Mouse (Mus musculus) erythroid progenitor cell, adult 5-6 weeks (primary cell): Measurements from ENCODE around the gene Olfr887. TPM values are rescaled to one million over a fixed set of nuclear protein-coding genes. Genes with fewer than 3 reads are reported as not detected.

ENCODE experiments used
- ATAC-seq: replicated peaks from 2 replicates; pipeline ENCODE4 v1.8.0; 2016; ENCODE audit warnings: moderate number of reproducible peaks, mild to moderate bottlenecking, moderate TSS enrichment, inconsistent platforms; ENCODE audit not compliant: poor library complexity, low FRiP score, severe bottlenecking
- total RNA-seq, 2 experiments: library from RNA; stranded (forward) in 1 of 2; stranded (reverse) in 1 of 2; fragments of 150-400 nt in 1 of 2; fragments of 186-747, 209-891 nt in 1 of 2; gene quantifications; 2 replicates each; pipeline versions ENCODE4 v1.2.3 to v1.2.4; 2015 to 2017; ENCODE audit warnings: low replicate concordance in 2 of 2

Olfr887 gene
- total RNA-seq (2015; ENCODE audit: low replicate concordance) = not detected in 2 replicates
- not detected in 2 replicates for total RNA-seq (2017; ENCODE audit: low replicate concordance)

DNA sequence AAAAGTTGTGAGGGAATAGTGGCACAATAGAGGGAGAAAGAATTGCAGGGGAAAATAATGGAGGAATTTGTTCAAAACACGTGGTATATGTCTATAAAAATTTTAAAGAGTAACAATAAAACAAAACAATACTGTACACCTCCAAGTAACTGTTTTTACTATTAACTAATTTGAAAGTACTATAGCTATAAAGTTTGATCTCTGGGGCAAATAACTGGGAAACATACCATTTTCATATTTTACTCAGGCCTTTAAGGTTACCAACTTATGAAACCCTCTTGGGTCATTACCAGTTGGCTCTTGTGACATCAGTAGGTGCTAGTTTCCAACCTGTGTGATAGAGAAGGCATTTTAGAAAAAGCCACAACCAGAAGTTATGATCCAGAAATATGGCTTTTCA lies at the start of gene Olfr887:
Gene Olfr887 (plus strand): TSS at position 301 of the 400 bp plus-strand sequence.
- ATAC-seq = no peak

DNA sequence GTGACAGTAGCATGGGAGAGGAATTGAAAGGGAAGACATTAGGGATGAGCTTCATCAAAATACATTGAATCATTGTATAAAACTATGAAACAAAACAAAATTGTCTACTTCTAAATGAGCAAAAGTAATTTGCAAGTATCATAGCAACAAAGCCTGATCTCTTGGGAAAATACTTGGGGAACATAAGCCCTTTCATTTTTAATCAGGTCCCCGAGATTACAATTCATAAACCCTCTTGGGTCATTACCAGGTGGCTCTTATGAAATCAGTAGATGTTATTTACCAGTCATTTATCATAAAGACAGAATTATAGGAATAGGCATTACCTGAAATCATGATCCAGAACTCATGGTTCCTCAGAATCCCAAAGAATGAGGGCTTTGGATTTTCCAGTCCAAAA lies 37.6 kb upstream of the Olfr887 start, which contains the start of gene Olfr884:
Gene Olfr884 (plus strand): TSS at position 301 of the 400 bp plus-strand sequence.
- no peak for ATAC-seq

DNA sequence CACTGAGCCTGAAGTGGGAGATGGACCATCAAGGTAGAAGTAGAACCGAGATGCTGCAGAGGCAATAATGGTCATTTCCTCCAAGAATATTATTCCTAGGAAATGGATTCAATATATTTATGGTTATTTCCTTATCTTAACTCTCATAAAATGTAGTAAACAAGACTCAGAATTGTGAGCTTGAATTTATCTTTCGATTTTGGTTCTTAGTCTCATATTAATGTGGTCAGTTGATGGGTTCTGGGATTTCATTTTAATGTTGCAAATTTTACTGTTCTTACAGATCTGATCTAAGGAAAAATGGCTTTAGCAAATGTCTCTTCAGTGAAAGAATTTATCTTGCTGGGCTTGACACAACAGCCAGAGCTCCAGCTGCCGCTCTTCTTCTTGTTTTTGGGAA lies 22.9 kb upstream of the Olfr887 start, which contains the start of gene Olfr885:
Gene Olfr885 (plus strand): TSS at position 301 of the 400 bp plus-strand sequence.
- ATAC-seq = no peak

DNA sequence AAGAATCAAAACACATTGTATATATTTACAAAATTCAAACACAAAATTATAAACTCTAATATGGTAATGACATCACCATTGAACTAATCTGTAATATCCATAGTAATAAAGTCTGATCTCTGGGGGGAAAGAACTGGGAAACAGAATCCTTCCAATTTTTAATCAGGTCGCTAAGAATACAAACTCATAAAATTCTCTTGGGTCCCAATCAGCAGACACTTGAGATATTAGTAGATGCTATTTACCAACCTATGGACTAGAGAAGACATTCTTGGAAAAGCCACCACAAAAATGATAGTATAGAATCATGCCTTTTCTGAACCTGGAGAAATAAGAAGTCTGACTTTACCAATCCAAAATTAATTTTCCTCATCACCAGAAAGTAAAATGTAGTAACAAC lies 24.0 kb downstream of the Olfr887 start, which contains the start of gene Olfr888:
Gene Olfr888 (plus strand): TSS at position 301 of the 400 bp plus-strand sequence.
- no peak for ATAC-seq

DNA sequence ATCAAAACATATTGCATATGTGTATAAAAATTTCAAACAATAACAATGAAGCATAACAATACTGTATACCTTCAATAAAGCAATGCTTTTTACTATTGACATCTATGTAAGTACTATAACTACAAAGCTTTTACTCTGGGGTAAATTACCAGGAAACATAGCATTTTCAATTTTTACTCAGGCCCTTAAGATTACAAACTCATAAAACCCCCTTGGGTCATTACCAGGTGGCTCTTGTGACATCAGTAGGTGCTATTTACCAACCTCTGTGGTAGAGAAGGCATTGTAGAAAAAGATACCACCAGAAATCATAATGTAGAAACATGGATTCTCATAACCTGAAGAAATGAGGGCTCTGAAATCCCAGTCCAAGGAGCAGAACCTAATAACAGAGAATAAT lies 31.0 kb downstream of the Olfr887 start, which contains the start of gene Olfr889:
Gene Olfr889 (plus strand): TSS at position 301 of the 400 bp plus-strand sequence.
- ATAC-seq = no peak

Other genes with a start within 250 kb of the Olfr887 start
- not detected in 2 replicates for gene Olfr877, start 229.8 kb upstream of the Olfr887 start, total RNA-seq (2015; ENCODE audit: low replicate concordance)
- not detected in 2 replicates for gene Olfr877, start 229.8 kb upstream of the Olfr887 start, total RNA-seq (2017; ENCODE audit: low replicate concordance)
- gene Olfr145, start 187.3 kb upstream of the Olfr887 start, total RNA-seq (2015; ENCODE audit: low replicate concordance) = not detected in 2 replicates
- gene Olfr145, start 187.3 kb upstream of the Olfr887 start, total RNA-seq (2017; ENCODE audit: low replicate concordance) = not detected in 2 replicates
- gene Olfr878, start 166.2 kb upstream of the Olfr887 start, total RNA-seq (2015; ENCODE audit: low replicate concordance) = not detected in 2 replicates
- gene Olfr878, start 166.2 kb upstream of the Olfr887 start, total RNA-seq (2017; ENCODE audit: low replicate concordance) = not detected in 2 replicates
- gene Olfr881, start 92.2 kb upstream of the Olfr887 start, total RNA-seq (2015; ENCODE audit: low replicate concordance) = not detected in 2 replicates
- not detected in 2 replicates for gene Olfr881, start 92.2 kb upstream of the Olfr887 start, total RNA-seq (2017; ENCODE audit: low replicate concordance)
- gene Olfr883, start 58.3 kb upstream of the Olfr887 start, total RNA-seq (2015; ENCODE audit: low replicate concordance) = not detected in 2 replicates
- gene Olfr883, start 58.3 kb upstream of the Olfr887 start, total RNA-seq (2017; ENCODE audit: low replicate concordance) = not detected in 2 replicates
- not detected in 2 replicates for gene Olfr884, start 37.5 kb upstream of the Olfr887 start, total RNA-seq (2015; ENCODE audit: low replicate concordance)
- not detected in 2 replicates for gene Olfr884, start 37.5 kb upstream of the Olfr887 start, total RNA-seq (2017; ENCODE audit: low replicate concordance)
- not detected in 2 replicates for gene Olfr885, start 22.8 kb upstream of the Olfr887 start, total RNA-seq (2015; ENCODE audit: low replicate concordance)
- gene Olfr885, start 22.8 kb upstream of the Olfr887 start, total RNA-seq (2017; ENCODE audit: low replicate concordance) = not detected in 2 replicates
- not detected in 2 replicates for gene Olfr888, start 24.1 kb downstream of the Olfr887 start, total RNA-seq (2015; ENCODE audit: low replicate concordance)
- gene Olfr888, start 24.1 kb downstream of the Olfr887 start, total RNA-seq (2017; ENCODE audit: low replicate concordance) = not detected in 2 replicates
- gene Olfr889, start 31.1 kb downstream of the Olfr887 start, total RNA-seq (2015; ENCODE audit: low replicate concordance) = not detected in 2 replicates
- not detected in 2 replicates for gene Olfr889, start 31.1 kb downstream of the Olfr887 start, total RNA-seq (2017; ENCODE audit: low replicate concordance)
- gene Olfr890, start 58.4 kb downstream of the Olfr887 start, total RNA-seq (2015; ENCODE audit: low replicate concordance) = not detected in 2 replicates
- gene Olfr890, start 58.4 kb downstream of the Olfr887 start, total RNA-seq (2017; ENCODE audit: low replicate concordance) = not detected in 2 replicates
- gene Olfr891, start 96.7 kb downstream of the Olfr887 start, total RNA-seq (2015; ENCODE audit: low replicate concordance) = not detected in 2 replicates
- gene Olfr891, start 96.7 kb downstream of the Olfr887 start, total RNA-seq (2017; ENCODE audit: low replicate concordance) = not detected in 2 replicates
- not detected in 2 replicates for gene Olfr893, start 124.3 kb downstream of the Olfr887 start, total RNA-seq (2015; ENCODE audit: low replicate concordance)
- gene Olfr893, start 124.3 kb downstream of the Olfr887 start, total RNA-seq (2017; ENCODE audit: low replicate concordance) = not detected in 2 replicates
- gene Olfr894, start 134.0 kb downstream of the Olfr887 start, total RNA-seq (2015; ENCODE audit: low replicate concordance) = not detected in 2 replicates
- gene Olfr894, start 134.0 kb downstream of the Olfr887 start, total RNA-seq (2017; ENCODE audit: low replicate concordance) = not detected in 2 replicates
- not detected in 2 replicates for gene Olfr143, start 168.7 kb downstream of the Olfr887 start, total RNA-seq (2015; ENCODE audit: low replicate concordance)
- gene Olfr143, start 168.7 kb downstream of the Olfr887 start, total RNA-seq (2017; ENCODE audit: low replicate concordance) = not detected in 2 replicates
- not detected in 2 replicates for gene Olfr895, start 183.8 kb downstream of the Olfr887 start, total RNA-seq (2015; ENCODE audit: low replicate concordance)
- not detected in 2 replicates for gene Olfr895, start 183.8 kb downstream of the Olfr887 start, total RNA-seq (2017; ENCODE audit: low replicate concordance)
- gene Olfr896-ps1, start 207.0 kb downstream of the Olfr887 start, total RNA-seq (2015; ENCODE audit: low replicate concordance) = not detected in 2 replicates
- not detected in 2 replicates for gene Olfr896-ps1, start 207.0 kb downstream of the Olfr887 start, total RNA-seq (2017; ENCODE audit: low replicate concordance)
- gene Olfr25, start 245.0 kb downstream of the Olfr887 start, total RNA-seq (2015; ENCODE audit: low replicate concordance) = not detected in 2 replicates
- gene Olfr25, start 245.0 kb downstream of the Olfr887 start, total RNA-seq (2017; ENCODE audit: low replicate concordance) = 0.39 TPM in 1 of 2 replicates, not detected in the other